Mouse (Mus musculus): ENCODE results near the gene Gm28961.
"Not testable (repeated sequence)": the region's sequence is repeated elsewhere in the genome, so short reads cannot be mapped to it uniquely, and the experiment has no call there.

Gm28961 gene

DNA sequence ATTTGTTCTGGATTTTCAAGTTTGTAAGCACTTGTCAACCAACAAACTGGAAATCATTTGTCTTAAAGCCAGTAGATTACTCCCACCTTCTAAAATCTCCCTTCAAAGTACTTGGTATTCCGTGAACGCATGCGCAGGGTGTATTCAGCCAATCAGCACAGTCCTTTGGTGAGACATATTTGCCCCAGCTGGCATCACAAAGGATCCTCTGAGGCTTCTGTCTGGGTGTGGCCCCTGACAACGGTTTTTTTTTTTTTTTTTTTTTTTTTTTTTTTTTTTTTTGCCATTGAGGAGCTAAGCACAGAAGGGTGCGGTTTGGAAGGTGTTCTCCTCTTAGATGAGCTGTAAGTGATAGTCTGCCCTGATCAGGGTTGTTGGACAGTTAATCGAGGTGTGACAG is at the start of gene Gm28961:
Gene Gm28961, plus strand, starts transcription at position 301 of the 400 bp plus-strand sequence.
- DNase-seq, result not testable (repeated sequence)
